Mouse (Mus musculus): Measurements from ENCODE around the gene Tac4. TPM values are rescaled to one million over a fixed set of nuclear protein-coding genes. Genes with fewer than 3 reads are reported as not detected.

The Tac4 gene
- polyA plus RNA-seq, 1 experiment from 2014 or later, result not detected

DNA sequence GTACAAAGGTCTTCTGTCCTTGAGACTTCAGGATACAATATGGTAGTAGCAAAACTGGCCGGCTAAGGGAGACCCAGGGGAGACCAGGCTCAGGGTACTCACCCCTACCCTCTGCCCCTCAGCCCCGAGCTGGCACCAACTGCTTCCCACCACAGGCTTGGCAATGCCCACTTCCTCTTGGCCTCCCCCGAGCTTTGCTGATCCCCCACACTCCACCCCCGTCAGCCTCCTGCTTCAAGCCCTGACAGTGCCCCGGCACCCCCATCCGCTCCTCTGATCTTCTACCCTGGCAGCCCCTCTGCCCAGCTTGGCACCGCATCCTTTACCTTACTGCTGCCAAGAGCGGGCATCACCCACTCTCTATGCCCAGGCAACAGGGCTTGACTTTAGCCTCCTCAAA, 7.2 kb upstream of the Tac4 start:
- WGBS, result 79% methylated on average over 8 of the region's 8 CpGs
- H3K9ac ChIP-seq (ENCODE audit: low read length), result no peak overlapping the region
- no peak for ATAC-seq

DNA sequence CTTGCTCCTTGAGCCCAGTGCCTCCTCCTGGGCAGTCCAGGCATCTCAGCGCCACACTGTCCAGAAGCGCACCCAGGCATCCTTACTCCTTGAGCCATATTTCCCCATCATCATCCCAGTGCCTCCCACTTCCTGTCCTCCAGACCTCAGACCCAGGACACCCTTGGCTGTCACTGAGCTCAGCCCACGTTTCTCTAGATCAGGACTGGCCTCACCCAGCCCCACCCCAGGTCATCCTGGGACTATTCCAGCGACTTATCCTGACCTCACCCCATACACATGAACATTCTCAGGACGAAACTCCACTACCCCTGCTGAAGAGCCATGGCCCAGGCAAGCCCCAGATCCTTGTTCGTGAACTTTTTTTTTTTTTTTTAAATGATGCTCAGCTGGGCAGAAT, 5.6 kb upstream of the Tac4 start:
- Histone ChIP-seq H3K9ac (ENCODE audit: low read length) (no peak overlapping the region), H3K4me3 (ENCODE audit: low read depth, low read length) (no peak overlapping the region), H3K36me3 (ENCODE audit: control insufficient read depth, insufficient read depth, low read length) (no peaks in the 10 kb centered on the region), H3K27me3 (replicated peaks; ENCODE audit: control insufficient read depth, insufficient read depth, low read length) (no peaks in the 10 kb centered on the region), H3K4me1 (ENCODE audit: control insufficient read depth, insufficient read depth, low read length) (peaks cover 5% of the 10 kb centered on the region), H3K9me3 (replicated peaks; ENCODE audit: control insufficient read depth, low read length) (no peaks in the 10 kb centered on the region), H3K4me2 (ENCODE audit: low read length) (no peak overlapping the region), H3K27ac (ENCODE audit: low read depth, low read length) (no peak overlapping the region)
- WGBS, result 75% methylated on average over 6 of the region's 6 CpGs
- DNase-seq (ENCODE audit: low spot score) (no peak), ATAC-seq (no peak)

More for the DNA sequence above, 7.2 kb upstream of the Tac4 start:
- H3K4me3 ChIP-seq (ENCODE audit: low read depth, low read length), result no peak overlapping the region
- H3K4me1 ChIP-seq (ENCODE audit: control insufficient read depth, insufficient read depth, low read length), result peaks cover 5% of the 10 kb centered on the region
- DNase-seq (ENCODE audit: low spot score), result no peak
- no peak overlapping the region for H3K27ac ChIP-seq (ENCODE audit: low read depth, low read length)
- no peaks in the 10 kb centered on the region for H3K36me3 ChIP-seq (ENCODE audit: control insufficient read depth, insufficient read depth, low read length)
- no peaks in the 10 kb centered on the region for H3K27me3 ChIP-seq (replicated peaks; ENCODE audit: control insufficient read depth, insufficient read depth, low read length)
- no peaks in the 10 kb centered on the region for H3K9me3 ChIP-seq (replicated peaks; ENCODE audit: control insufficient read depth, low read length)
- H3K4me2 ChIP-seq (ENCODE audit: low read length), result no peak overlapping the region

DNA sequence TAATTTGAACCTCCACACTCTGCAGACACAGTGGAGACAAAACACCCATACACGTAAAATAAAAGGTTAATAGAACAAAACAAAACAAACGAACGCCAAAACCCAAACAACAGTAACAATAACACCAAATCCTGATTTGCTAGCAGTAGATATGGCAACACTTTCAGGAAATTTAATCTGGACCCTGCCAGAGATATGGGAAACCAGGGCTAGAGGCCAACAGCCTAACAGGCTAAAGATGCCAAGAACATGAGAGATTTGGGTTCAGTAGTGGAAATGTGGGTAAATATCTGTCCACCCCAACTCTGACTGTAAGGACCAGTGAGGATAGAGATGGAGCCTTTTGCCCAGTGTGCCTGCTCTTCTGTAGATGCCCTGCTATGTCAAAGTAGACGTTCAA, 3.4 kb upstream of the Tac4 start:
- no peak overlapping the region for H3K27ac ChIP-seq (ENCODE audit: low read depth, low read length)
- H3K4me2 ChIP-seq (ENCODE audit: low read length), result peak overlapping the region; percentile 86; the same call in 1 of the 2 replicates
- H3K4me1 ChIP-seq (ENCODE audit: control insufficient read depth, insufficient read depth, low read length), result peaks cover 5% of the 10 kb centered on the region
- H3K4me3 ChIP-seq (ENCODE audit: low read depth, low read length), result 0 out of 2 replicates have a peak overlapping the region, but pooled peaks have one; percentile 41
- no peaks in the 10 kb centered on the region for H3K36me3 ChIP-seq (ENCODE audit: control insufficient read depth, insufficient read depth, low read length)
- 65% methylated on average over 4 of the region's 4 CpGs for WGBS
- no peak overlapping the region for H3K9ac ChIP-seq (ENCODE audit: low read length)
- H3K27me3 ChIP-seq (replicated peaks; ENCODE audit: control insufficient read depth, insufficient read depth, low read length), result no peaks in the 10 kb centered on the region
- no peak for ATAC-seq
- DNase-seq (ENCODE audit: low spot score), result no peak
- H3K9me3 ChIP-seq (replicated peaks; ENCODE audit: control insufficient read depth, low read length), result no peaks in the 10 kb centered on the region

DNA sequence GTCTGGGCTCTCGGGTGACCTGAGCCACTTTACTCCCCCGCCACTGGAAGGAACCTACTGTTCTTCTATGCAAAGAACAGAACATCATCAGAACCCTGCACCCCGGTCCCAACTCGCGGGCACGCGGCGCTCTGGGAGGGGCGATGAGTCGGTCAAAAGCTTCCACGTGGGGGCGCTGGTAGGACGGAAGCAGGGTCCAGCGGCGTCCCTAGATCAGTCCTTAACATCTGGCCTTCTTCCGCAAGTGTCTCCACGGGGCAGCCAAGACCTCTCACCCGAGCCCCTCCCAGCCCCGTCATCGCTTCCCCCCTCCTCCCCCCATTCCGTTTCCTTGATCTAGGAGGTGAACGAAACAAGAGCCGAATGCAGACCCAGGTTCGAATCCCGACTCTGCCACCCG, 2.8 kb upstream of the Tac4 start:
- H3K4me2 ChIP-seq (ENCODE audit: low read length), result peak overlapping the region; percentile 86
- peak overlapping the region; percentile 41 for H3K4me3 ChIP-seq (ENCODE audit: low read depth, low read length)
- peaks cover 5% of the 10 kb centered on the region for H3K4me1 ChIP-seq (ENCODE audit: control insufficient read depth, insufficient read depth, low read length)
- no peaks in the 10 kb centered on the region for H3K9me3 ChIP-seq (replicated peaks; ENCODE audit: control insufficient read depth, low read length)
- DNase-seq (ENCODE audit: low spot score) (peak; percentile 51), ATAC-seq (peak; percentile 56; the same call in 1 of the 2 replicates)
- no peaks in the 10 kb centered on the region for H3K27me3 ChIP-seq (replicated peaks; ENCODE audit: control insufficient read depth, insufficient read depth, low read length)
- under 1% methylated on average over 26 of the region's 26 CpGs for WGBS
- no peak overlapping the region for H3K27ac ChIP-seq (ENCODE audit: low read depth, low read length)
- H3K36me3 ChIP-seq (ENCODE audit: control insufficient read depth, insufficient read depth, low read length), result no peaks in the 10 kb centered on the region
- H3K9ac ChIP-seq (ENCODE audit: low read length), result peak overlapping the region; percentile 70

DNA sequence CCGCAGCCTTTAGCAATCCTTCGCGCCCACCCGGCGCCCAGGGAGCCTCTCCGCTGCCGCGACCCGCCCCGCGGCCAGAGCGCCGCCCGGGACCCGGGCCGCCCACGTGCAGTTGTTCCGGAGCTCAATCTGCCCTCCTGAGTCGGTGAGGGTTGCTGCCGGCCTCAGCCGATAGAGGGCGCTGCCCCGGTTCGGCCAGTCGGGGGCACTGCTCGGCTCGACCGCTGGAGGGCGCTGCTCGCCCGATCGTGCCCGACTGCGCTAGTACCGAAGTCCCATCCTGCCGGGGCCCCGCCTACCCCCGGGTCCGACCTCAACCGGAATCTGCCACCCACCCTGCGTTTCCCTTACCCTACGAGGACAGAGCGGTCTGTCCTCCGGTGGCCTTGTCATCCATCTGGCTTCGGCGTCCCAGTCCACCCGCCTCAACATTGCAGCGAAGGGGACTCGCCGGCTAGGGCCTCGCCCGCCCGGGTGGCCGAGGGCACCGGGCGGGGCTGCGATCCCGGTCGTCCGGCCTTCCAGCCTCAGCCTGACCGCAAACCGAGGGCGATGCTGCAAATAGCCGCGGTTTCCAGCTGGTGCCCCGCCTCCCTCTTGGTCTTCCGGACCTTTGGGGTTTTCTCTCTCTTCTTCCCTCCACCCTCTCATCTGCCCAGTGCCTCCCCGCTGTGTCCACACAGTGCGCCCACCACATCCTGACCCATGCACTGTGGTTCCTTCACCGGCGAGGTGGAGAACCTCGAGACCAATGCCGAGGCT, 2.1 kb upstream of the Tac4 start:
- Histone ChIP-seq H3K9ac (ENCODE audit: low read length) (peak overlapping the region; percentile 70), H3K36me3 (ENCODE audit: control insufficient read depth, insufficient read depth, low read length) (no peaks in the 10 kb centered on the region), H3K4me2 (ENCODE audit: low read length) (peak overlapping the region; percentile 86), H3K4me1 (ENCODE audit: control insufficient read depth, insufficient read depth, low read length) (peaks cover 9% of the 10 kb centered on the region), H3K27ac (ENCODE audit: low read depth, low read length) (no peak overlapping the region), H3K27me3 (replicated peaks; ENCODE audit: control insufficient read depth, insufficient read depth, low read length) (no peaks in the 10 kb centered on the region), H3K4me3 (ENCODE audit: low read depth, low read length) (peak overlapping the region; percentile 41), H3K9me3 (replicated peaks; ENCODE audit: control insufficient read depth, low read length) (no peaks in the 10 kb centered on the region)
- ATAC-seq (peak; percentile 81), DNase-seq (ENCODE audit: low spot score) (peak; percentile 72)
- WGBS, result under 1% methylated on average over 73 of the region's 73 CpGs

DNA sequence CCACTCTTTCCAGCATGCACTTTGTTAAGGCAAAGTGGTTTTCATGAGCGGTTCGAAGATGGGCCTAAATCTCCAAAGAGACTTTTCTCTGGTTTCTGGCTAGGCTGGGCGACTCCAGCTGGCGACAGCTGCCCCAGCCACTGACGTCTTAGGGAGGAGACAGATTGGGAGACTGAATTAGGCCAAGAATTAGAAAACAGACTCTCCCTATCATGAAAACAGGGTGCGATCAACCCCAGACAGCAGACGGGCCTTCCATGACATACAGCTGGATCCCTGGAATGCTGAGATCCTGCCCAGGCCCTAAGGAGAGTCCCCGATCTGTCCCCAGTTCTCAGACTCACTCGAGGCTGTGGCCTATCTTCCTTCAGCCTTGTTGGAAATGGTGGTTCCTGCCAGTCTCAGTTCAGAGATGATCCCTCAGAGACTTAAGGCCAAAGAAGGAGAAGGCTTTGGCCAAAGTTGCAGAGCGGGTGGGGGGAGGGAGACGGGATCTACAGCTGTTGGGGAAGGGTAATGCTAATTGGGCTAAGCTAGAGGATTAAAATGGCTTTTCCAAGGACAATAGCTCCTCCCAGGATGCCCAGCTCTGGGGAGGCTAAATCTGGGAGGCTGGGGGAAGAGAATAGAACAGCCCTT, 2.6 kb downstream of the Tac4 start:
- Histone ChIP-seq H3K9ac (ENCODE audit: low read length) (no peak overlapping the region), H3K4me1 (ENCODE audit: control insufficient read depth, insufficient read depth, low read length) (0 out of 2 replicates have a peak, but pooled peaks cover 4% of the 10 kb centered on the region), H3K4me3 (ENCODE audit: low read depth, low read length) (no peak overlapping the region), H3K36me3 (ENCODE audit: control insufficient read depth, insufficient read depth, low read length) (0 out of 2 replicates have a peak, but pooled peaks cover 3% of the 10 kb centered on the region), H3K27ac (ENCODE audit: low read depth, low read length) (no peak overlapping the region), H3K4me2 (ENCODE audit: low read length) (no peak overlapping the region), H3K9me3 (replicated peaks; ENCODE audit: control insufficient read depth, low read length) (no peaks in the 10 kb centered on the region), H3K27me3 (replicated peaks; ENCODE audit: control insufficient read depth, insufficient read depth, low read length) (no peaks in the 10 kb centered on the region)
- DNase-seq (ENCODE audit: low spot score), result no peak
- 9% methylated on average over 11 of the region's 11 CpGs for WGBS
- ATAC-seq, result no peak

DNA sequence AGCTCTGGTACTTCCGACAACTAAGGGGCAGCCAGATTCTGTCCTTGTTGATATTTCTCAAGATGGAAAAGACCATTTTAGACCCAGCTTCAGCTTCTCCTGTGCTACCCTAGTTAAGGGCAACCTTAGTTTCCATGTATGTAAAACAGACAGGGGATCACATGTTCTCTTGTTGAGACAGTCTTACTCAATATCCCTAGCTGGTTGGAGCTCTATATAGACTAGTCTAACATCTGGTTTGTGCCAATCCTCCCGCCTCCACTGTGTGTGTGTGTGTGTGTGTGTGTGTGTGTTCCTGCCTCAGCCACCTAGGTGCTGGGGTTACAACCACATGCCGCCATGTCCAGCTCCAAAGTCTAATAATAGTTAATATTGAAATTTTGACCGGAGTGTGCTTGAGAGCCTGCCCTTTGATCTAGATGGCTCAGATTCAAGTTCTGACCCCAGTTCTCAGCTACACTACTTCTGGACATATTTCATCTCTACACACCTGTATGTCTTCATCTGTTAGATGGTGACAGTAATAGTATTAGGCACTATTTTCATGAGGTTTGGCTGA, 3.2 kb downstream of the Tac4 start:
- 55% methylated on average over 4 of the region's 4 CpGs for WGBS
- H3K9me3 ChIP-seq (replicated peaks; ENCODE audit: control insufficient read depth, low read length), result no peaks in the 10 kb centered on the region
- no peak overlapping the region for H3K4me2 ChIP-seq (ENCODE audit: low read length)
- no peak overlapping the region for H3K4me3 ChIP-seq (ENCODE audit: low read depth, low read length)
- peaks cover 6% of the 10 kb centered on the region; the same call in 1 of the 2 replicates for H3K36me3 ChIP-seq (ENCODE audit: control insufficient read depth, insufficient read depth, low read length)
- H3K27ac ChIP-seq (ENCODE audit: low read depth, low read length), result no peak overlapping the region
- ATAC-seq (no peak), DNase-seq (ENCODE audit: low spot score) (no peak)
- no peaks in the 10 kb centered on the region for H3K27me3 ChIP-seq (replicated peaks; ENCODE audit: control insufficient read depth, insufficient read depth, low read length)
- no peak overlapping the region for H3K9ac ChIP-seq (ENCODE audit: low read length)
- 0 out of 2 replicates have a peak, but pooled peaks cover 4% of the 10 kb centered on the region for H3K4me1 ChIP-seq (ENCODE audit: control insufficient read depth, insufficient read depth, low read length)

DNA sequence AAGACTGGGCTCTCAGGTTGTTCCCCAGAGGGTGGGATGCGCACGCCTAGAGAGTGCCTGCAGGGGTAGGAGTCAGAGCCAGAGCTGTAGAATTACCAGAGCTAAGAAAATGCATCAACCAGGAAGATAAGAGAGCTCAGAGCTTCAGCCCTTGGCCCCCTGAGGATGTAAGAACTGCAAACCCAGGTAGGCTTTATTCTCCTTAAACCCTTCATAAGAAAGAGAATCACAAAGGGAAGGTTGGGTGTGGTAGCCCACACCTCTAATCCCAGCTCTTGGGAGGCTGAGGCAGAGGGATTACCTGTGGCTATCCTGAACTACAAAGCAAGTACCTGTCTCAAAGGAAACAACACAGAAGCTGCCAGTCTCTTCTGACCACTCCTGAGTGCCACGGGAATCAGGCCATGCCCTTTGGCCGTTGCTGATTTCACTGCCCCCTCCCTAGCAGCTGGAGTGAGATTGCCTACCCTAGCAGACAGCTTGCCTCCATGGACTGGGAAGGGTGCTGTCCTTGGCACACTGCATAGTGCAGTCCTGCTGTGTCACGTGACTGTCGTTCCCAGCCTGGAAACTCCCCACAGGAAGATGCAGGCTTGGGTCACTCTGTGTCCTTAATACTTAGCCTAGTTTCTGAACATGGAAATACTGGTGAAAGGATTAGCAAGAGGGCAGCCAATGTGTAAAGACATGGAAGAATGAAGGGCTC, 5.4 kb downstream of the Tac4 start:
- no peak overlapping the region for H3K4me3 ChIP-seq (ENCODE audit: low read depth, low read length)
- ATAC-seq, result no peak

More for the DNA sequence above, 5.4 kb downstream of the Tac4 start:
- H3K9me3 ChIP-seq (replicated peaks; ENCODE audit: control insufficient read depth, low read length), result no peaks in the 10 kb centered on the region
- H3K27ac ChIP-seq (ENCODE audit: low read depth, low read length), result no peak overlapping the region
- H3K9ac ChIP-seq (ENCODE audit: low read length), result no peak overlapping the region
- 0 out of 2 replicates have a peak, but pooled peaks cover 4% of the 10 kb centered on the region for H3K4me1 ChIP-seq (ENCODE audit: control insufficient read depth, insufficient read depth, low read length)
- no peak for DNase-seq (ENCODE audit: low spot score)
- WGBS, result 35% methylated on average over 6 of the region's 6 CpGs
- no peak overlapping the region for H3K4me2 ChIP-seq (ENCODE audit: low read length)
- no peaks in the 10 kb centered on the region for H3K27me3 ChIP-seq (replicated peaks; ENCODE audit: control insufficient read depth, insufficient read depth, low read length)
- H3K36me3 ChIP-seq (ENCODE audit: control insufficient read depth, insufficient read depth, low read length), result peaks cover 26% of the 10 kb centered on the region
